Mouse (Mus musculus): ENCODE data around the gene Daw1. TPM values are rescaled to one million over a fixed set of nuclear protein-coding genes. Genes with fewer than 3 reads are reported as not detected.

Gene Daw1
- total RNA-seq (2015; ENCODE audit: low replicate concordance) (not detected in 2 replicates), total RNA-seq (2017; ENCODE audit: low replicate concordance) (not detected in 2 replicates)

GRCm38 (mm10) chr1:83159603-83160002 lies at the start of gene Daw1:
Gene Daw1, plus strand, starts transcription at chr1:83159752.
- no peak for ATAC-seq (replicated peaks; ENCODE audit: low FRiP score, poor library complexity, severe bottlenecking)

- no peak for ATAC-seq (replicated peaks; ENCODE audit: low FRiP score, poor library complexity, severe bottlenecking)
Observed at GRCm38 (mm10) chr1:83110992-83111391, 48.6 kb upstream of the Daw1 start.

- ATAC-seq (replicated peaks; ENCODE audit: low FRiP score, poor library complexity, severe bottlenecking): no peak
Observed at GRCm38 (mm10) chr1:83111726-83112125, 47.8 kb upstream of the Daw1 start.

- ATAC-seq (replicated peaks; ENCODE audit: low FRiP score, poor library complexity, severe bottlenecking): no peak
Observed at GRCm38 (mm10) chr1:83116447-83117137, 43.0 kb upstream of the Daw1 start, which contains the start of gene Ccl20. Gene Ccl20, plus strand, starts transcription at chr1:83116766.

- ATAC-seq (replicated peaks; ENCODE audit: low FRiP score, poor library complexity, severe bottlenecking): no peak
Observed at GRCm38 (mm10) chr1:83117217-83117616, 42.3 kb upstream of the Daw1 start.

GRCm38 (mm10) chr1:83117661-83118060 lies 41.9 kb upstream of the Daw1 start:
- no peak for ATAC-seq (replicated peaks; ENCODE audit: low FRiP score, poor library complexity, severe bottlenecking)

GRCm38 (mm10) chr1:83119903-83120302 lies 39.6 kb upstream of the Daw1 start:
- ATAC-seq (replicated peaks; ENCODE audit: low FRiP score, poor library complexity, severe bottlenecking): no peak

- no peak for ATAC-seq (replicated peaks; ENCODE audit: low FRiP score, poor library complexity, severe bottlenecking)
Observed at GRCm38 (mm10) chr1:83120312-83120711, 39.2 kb upstream of the Daw1 start.

- ATAC-seq (replicated peaks; ENCODE audit: low FRiP score, poor library complexity, severe bottlenecking): no peak
Observed at GRCm38 (mm10) chr1:83123201-83123600, 36.4 kb upstream of the Daw1 start.

GRCm38 (mm10) chr1:83135829-83136228 lies 23.7 kb upstream of the Daw1 start:
- ATAC-seq (replicated peaks; ENCODE audit: low FRiP score, poor library complexity, severe bottlenecking): no peak

- ATAC-seq (replicated peaks; ENCODE audit: low FRiP score, poor library complexity, severe bottlenecking): no peak
Observed at GRCm38 (mm10) chr1:83137847-83138246, 21.7 kb upstream of the Daw1 start.

- ATAC-seq (replicated peaks; ENCODE audit: low FRiP score, poor library complexity, severe bottlenecking): no peak
Observed at GRCm38 (mm10) chr1:83138721-83139120, 20.8 kb upstream of the Daw1 start.

GRCm38 (mm10) chr1:83141510-83141909 lies 18.0 kb upstream of the Daw1 start:
- ATAC-seq (replicated peaks; ENCODE audit: low FRiP score, poor library complexity, severe bottlenecking): no peak

- no peak for ATAC-seq (replicated peaks; ENCODE audit: low FRiP score, poor library complexity, severe bottlenecking)
Observed at GRCm38 (mm10) chr1:83142055-83142454, 17.5 kb upstream of the Daw1 start.

GRCm38 (mm10) chr1:83146547-83146946 lies 13.0 kb upstream of the Daw1 start:
- ATAC-seq (replicated peaks; ENCODE audit: low FRiP score, poor library complexity, severe bottlenecking): no peak

GRCm38 (mm10) chr1:83150227-83150626 lies 9.3 kb upstream of the Daw1 start:
- ATAC-seq (replicated peaks; ENCODE audit: low FRiP score, poor library complexity, severe bottlenecking): no peak

- no peak for ATAC-seq (replicated peaks; ENCODE audit: low FRiP score, poor library complexity, severe bottlenecking)
Observed at GRCm38 (mm10) chr1:83152961-83153360, 6.6 kb upstream of the Daw1 start.

- ATAC-seq (replicated peaks; ENCODE audit: low FRiP score, poor library complexity, severe bottlenecking): no peak
Observed at GRCm38 (mm10) chr1:83156876-83157275, 2.7 kb upstream of the Daw1 start.

- no peak for ATAC-seq (replicated peaks; ENCODE audit: low FRiP score, poor library complexity, severe bottlenecking)
Observed at GRCm38 (mm10) chr1:83161658-83162057, 2.1 kb downstream of the Daw1 start.

GRCm38 (mm10) chr1:83164027-83164426 lies 4.5 kb downstream of the Daw1 start:
- ATAC-seq (replicated peaks; ENCODE audit: low FRiP score, poor library complexity, severe bottlenecking): no peak

- no peak for ATAC-seq (replicated peaks; ENCODE audit: low FRiP score, poor library complexity, severe bottlenecking)
Observed at GRCm38 (mm10) chr1:83169158-83169557, 9.6 kb downstream of the Daw1 start.

- no peak for ATAC-seq (replicated peaks; ENCODE audit: low FRiP score, poor library complexity, severe bottlenecking)
Observed at GRCm38 (mm10) chr1:83175985-83176384, 16.4 kb downstream of the Daw1 start.
